Mouse (Mus musculus) megakaryocyte, embryonic 14.5 days (primary cell): Measurements from ENCODE around the gene Ubash3a.

Experiments used
- FLI1 ChIP-seq: IDR thresholded peaks from 2 replicates; pipeline ENCODE4 v1.6.1; 2012; ENCODE audit warnings: low read length, inconsistent platforms, mixed read lengths
- GATA1 ChIP-seq: IDR thresholded peaks from 3 replicates; pipeline ENCODE4 v1.6.1; 2012; ENCODE audit warnings: mixed read lengths, low read length, inconsistent platforms, borderline replicate concordance

DNA sequence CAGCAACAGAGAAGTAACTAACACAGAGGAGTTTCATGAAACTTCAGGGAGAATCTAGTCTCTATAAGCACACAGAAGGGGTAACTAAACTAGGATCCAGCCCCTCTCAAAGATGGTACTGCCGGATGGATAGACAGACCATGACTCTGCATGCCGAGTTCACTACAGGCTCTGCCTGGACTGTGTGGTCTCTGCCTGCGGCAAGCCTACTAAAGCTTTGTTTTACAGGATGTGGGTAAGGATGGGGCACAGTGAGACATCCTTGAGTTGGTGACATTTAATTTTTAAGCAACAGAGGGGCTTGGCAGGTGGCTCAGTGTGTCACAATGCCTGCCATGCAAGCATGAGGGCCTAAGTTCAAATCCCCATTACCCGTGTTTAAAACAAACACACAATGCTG is 31.4 kb upstream of the Ubash3a start:
- TF ChIP-seq FLI1: no peak
- no peak for TF ChIP-seq GATA1
